Mouse (Mus musculus): ENCODE measurements around the gene Efcab11.
A peak's percentile ranks its signal among the peaks of the same experiment; 100 is the strongest.

Efcab11 gene

DNA sequence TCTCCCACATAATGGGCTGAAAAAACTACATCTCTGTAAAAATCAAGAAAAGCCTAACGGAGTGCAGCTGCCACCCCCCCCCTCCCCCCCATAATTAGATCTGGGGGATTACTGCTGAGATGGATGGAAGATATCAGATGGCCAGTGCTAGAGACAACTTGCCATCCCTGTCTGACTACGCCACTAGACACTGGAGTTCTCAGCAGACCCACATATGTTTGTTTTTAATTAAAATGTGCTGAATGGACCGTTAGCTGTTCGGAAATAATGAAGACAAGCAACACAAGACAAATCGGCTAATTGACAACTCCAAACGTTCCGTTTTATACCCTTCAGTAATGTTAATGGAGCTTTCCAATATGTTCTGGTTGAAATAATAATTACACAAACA lies 213.5 kb downstream of the Efcab11 start:
- no peak for DNase-seq

DNA sequence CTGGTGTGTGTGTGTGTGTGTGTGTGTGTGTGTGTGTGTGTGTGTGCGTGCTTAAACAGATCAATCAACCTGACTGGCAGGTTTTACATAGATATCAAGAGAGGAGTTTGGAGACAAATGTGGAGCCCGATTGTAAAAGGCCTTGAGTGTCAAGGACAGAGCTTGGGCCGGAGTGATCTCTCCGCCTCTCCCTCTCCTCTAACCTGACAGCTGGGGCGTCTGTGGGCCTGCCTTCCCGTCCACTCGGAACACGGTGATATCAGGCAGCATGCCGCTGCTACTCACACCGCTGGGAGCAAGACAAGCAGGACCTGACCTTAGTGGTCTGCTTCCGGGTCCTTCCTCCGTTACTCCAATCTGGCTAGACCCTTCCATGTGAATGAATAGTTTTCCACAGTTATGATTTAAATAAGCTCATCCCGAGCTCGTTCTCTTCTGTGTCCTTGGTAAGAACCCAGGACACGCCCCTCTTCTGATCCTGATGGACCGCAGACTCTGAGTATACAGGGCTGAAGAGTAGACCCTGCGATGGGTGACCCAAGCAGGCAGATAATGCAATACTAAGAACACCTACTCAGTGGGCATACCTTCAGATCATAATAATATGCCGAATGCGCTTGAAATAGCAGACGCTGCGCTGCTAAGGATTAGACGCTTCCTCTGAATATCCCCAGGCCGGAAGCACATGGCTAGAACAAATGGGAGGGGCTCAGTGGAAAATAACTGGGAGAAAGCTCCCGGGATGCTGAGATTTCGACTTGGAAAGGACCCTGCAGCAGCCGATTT lies 214.1 kb downstream of the Efcab11 start:
- DNase-seq, result no peak

DNA sequence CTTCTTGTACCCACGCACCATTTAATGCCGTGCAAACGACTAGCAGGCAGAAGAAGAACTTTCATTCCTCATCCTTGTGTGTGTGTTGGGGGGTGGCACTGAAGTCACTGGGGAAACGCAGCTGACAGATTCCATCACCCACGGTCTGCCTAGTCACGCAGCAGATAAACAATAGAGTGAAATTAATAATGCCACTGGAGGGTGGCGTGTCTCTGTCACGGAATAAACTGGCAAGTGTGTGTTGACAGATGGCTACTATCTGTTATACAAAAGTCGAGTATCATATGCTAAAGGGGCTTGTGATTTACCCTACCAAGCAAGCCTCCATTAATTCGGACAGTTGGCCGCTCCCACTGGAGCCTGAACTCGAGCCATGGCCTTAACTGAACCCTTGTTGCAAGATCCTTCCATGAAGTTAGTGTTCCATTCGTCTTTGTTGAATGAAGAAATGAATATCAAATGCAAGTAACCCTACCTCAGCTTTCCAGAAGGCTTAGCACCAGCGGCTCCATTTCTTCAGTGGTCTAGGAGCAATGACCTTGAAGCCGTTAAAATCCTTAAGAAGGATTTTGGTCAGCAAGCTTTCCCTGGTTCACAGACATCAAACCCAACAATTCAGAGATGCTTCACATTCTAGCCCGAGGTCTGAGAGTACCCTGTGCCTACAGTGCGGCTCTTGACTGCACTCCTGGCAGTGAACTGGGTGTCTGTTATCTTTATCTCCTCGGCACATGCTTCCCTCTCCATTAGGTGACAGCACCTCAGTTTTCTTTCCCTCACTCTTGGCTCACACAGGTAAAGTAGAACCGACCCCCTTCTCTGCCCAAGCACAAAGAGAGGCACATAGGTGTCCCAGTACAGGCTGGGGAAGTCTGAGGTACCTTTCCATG lies 229.0 kb downstream of the Efcab11 start:
- no peak for DNase-seq

DNA sequence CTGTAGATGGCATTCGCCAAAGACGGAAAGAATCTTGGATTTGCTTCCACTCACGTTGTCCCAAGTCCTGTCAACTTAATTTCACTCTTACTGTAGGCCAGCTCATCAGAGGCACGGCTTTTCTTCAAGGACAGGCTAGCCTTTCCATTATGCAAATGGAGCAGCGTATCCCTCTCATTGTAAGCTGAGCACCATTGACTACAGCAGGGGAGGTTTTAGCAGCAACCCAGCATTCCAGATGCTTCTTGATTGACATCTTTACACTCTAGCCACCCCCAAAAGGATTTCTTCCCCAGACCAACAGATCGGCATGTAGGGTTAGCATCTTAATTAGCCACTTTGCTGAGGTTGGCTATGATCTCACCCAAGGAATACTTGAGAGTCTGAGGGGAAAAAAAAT lies 231.8 kb downstream of the Efcab11 start:
- no peak for DNase-seq

DNA sequence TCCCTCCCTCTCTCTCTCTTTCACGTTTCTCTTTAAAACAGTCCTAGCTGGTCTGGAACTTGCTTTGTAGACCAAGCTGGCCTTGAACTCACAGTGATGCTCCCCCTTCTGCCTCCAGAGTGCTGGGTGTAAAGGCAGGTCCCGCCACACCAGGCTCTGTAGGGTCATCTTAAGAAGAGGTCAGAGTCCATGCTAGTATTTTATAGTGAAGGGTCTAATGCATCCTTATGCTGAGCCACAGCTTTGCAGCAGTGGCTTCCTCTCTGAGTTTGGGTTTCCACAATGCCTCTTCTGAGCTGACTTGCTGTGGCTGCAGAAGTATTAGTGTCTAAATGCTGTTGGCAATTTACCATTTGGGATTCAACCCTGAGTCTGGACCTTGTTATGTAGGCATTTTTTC lies 234.5 kb downstream of the Efcab11 start:
- no peak for DNase-seq

DNA sequence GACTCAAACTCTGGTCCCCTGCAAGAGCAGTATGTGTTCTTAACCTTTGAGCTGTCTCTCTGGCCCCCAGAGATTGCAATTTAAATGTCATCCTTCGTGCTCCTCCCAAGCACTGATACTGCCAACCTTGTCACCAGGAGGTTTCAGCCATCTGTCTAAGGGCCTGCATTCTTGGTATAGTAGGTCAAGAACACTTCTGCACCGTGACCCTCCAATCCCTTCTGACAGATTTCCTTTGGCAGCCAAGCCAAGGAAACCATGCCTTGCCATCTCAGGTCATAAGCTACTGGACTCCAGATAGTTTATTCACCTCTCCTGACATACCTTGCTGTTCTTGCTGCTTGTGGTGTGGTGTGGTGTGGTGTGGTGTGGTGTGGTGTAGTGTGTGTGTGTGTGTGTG lies 235.5 kb downstream of the Efcab11 start:
- peak; percentile 31 to 43 for DNase-seq

DNA sequence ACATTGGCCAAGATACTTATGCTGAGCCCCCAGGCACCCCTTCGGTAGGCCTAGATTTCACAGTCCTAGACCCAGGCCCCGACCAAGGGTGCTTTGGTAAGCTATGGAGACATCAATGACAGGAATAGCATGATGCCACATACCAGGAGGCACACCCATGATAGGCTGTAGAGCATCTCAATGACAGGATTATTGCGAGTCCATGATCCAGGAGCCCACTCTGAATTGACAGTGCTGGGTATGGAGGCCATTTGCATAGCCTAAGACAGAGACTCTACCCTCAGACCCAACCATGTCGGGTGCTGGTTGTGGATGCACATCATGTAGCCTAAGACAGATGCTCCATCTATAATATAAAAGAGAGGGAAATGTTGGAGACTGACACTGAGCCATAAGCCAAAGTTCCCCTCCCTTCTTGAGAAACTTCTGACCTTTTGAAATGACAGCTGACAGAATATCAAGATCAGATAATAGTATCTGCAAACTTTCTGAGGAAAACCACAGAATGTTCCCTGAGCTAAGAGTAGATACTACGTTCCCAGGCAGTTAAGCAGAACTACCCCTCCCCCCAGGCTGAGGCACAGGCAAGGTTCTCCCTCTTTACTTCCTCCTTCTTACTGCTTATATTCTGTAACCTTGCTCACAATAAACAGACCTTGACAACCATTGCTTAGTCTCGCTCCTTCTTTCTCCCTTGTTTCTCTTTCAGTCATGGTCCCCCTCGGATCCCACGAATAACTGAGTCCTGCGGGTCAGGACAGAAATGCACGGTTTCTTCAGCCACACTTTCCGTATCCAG lies 237.5 kb downstream of the Efcab11 start:
- no peak for DNase-seq

DNA sequence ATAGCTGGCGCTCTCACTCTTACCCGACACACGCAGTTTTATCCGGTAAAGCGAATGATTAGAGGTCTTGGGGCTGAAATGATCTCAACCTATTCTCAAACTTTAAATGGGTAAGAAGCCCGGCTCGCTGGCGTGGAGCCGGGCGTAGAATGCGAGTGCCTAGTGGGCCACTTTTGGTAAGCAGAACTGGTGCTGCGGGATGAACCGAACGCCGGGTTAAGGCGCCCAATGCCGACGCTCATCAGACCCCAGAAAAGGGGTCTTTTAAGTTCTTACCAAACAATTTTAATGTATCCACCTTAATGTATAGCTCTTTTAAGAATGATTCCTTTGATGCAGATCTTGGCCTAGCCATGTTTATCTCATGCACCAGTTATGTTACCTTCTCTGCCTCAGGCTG lies 238.8 kb downstream of the Efcab11 start:
- DNase-seq, result peak; percentile 35 to 72

DNA sequence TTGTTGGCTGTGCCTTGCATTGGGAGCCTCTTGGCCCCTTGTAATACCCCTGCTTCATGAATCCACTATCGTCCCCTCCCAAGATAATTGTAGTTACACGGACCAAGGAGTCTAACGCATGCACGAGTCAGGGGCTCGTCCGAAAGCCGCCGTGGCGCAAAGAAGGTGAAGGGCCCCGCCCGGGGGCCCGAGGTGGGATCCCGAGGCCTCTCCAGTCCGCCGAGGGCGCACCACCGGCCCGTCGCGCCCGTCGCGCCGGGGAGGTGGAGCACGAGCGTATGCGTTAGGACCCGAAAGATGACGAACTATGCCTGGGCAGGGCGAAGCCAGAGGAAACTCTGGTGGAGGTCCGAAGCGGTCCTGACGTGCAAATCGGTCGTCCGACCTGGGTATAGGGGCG lies 239.3 kb downstream of the Efcab11 start:
- no peak for DNase-seq
